Mouse (Mus musculus): ENCODE data around the gene Uchl1.

Gene Uchl1

GRCm38 (mm10) chr5:66675983-66676382 lies at the start of gene Uchl1:
Gene Uchl1 (plus strand): TSS chr5:66676091.
- DNase-seq = peak; percentile 95

- no peak for DNase-seq
Measured at GRCm38 (mm10) chr5:66627805-66628204, 48.1 kb upstream of the Uchl1 start.

DNA sequence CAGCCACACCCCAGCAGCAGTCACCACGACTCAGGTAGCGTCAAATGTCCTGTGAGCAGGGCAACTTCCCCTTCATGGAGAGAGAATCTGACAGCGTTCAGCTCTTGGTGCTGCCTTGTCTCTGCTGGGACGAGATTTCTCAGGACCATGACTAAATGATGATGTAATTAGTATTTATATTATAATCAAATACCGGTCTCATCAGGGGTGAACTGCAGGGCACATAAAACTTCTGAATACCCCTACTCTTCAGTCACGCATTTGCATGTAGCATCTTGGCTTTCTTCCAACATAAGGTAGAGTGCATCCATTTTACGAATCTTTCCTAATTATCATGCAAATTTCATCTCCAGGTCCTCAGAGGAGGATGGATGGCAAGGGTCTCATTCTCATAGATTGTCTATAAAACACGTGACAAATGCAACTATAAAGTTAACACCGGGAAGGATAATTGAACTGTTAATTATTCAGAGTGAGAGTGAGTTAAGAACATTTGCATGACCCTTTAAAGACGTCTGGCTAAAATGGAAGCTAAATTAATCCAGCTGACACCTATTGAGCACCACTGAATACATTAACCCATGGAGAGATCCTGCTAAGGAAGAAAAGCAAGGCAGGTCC lies 40.3 kb upstream of the Uchl1 start:
- DNase-seq = no peak

DNA sequence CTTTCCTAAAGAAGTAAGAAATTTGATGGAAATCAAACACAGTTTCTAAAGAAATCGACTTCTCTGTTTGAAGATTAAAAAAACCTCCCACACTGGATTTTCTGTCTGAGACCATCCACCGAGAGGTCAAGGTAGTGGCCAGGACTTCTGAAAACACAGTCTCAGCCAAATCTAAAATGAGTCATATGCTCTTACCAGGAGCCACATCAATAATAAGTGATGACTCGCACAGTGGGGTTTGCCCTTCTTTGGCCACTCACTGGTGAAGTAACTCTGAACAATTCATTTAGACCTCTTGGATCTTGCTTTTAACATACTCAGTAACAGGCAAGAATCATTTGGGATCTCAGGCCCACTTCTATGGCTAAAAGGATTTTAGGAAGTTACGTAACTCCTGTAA lies 33.7 kb upstream of the Uchl1 start:
- no peak for DNase-seq

- no peak for DNase-seq
Measured at GRCm38 (mm10) chr5:66643260-66643659, 32.6 kb upstream of the Uchl1 start.

DNA sequence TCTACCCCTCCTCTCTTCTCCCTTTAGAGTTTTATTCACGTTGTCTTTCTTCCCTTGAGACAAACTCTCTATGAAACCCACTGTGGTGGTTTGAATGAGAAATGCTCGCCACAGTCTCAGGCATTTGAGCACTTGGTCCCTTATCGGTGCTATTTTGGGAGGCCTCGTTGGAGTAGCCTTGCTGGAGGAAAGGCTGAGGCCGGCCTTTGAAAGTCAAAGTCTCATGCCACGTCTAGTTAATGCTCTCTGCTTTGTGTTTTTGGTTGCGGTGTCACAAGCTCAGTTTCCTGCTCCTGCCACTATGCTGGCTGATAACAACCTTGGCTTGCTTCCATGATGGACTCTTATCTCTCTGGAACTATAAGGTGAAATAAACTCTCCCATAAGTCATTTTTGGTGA lies 28.4 kb upstream of the Uchl1 start:
- DNase-seq = no peak

DNA sequence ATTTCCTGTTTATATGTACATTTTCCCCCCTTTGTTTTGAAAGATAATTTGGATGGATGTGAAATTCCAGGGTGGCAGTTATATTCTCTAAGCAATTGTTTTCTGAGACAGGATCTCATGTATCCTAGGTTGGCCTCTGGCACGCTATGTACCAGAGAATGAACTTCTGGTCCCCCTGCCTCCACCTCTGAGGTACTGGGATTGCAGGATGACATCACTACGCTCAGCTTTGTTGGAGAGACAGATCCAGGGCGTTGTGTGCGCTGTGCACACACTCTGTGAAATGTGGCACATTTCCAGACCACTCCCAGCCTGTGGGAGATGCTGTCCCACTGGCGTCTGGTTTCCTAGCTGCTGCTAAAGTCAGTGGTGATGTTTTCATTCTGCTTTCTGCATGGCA lies 21.7 kb upstream of the Uchl1 start:
- no peak for DNase-seq

- peak; percentile 66 for DNase-seq
Measured at GRCm38 (mm10) chr5:66675189-66675890, 551 bp upstream of the Uchl1 start.

DNA sequence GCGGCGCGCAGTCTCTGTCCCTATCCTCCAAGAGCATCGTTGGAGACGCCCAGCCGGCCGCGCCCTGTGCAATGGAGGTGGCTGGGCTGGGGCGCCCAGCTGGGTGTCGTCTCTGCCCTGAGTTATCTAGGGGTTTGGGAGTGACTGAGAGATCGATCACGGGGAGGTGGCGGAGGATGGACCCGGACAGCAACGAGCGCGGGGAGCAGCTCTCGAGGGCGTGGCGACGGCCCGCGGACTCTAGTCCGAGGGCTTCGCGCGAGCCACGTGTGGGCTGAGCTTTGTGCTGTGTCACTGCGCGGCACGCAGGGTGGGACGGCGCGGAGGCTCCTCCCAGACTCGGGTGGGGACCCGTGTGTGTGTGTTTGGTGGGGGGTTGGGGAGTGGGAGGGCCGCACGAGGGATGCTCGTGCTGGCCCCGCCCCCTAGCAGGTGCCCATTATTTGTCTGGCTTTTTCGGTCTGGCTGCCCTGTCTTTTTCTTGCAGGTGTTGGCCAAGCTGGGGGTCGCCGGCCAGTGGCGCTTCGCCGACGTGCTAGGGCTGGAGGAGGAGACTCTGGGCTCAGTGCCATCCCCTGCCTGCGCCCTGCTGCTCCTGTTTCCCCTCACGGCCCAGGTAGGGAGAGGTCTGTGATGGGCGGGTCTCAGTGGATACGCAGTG lies 696 bp downstream of the Uchl1 start:
- peak; percentile 80 for DNase-seq

DNA sequence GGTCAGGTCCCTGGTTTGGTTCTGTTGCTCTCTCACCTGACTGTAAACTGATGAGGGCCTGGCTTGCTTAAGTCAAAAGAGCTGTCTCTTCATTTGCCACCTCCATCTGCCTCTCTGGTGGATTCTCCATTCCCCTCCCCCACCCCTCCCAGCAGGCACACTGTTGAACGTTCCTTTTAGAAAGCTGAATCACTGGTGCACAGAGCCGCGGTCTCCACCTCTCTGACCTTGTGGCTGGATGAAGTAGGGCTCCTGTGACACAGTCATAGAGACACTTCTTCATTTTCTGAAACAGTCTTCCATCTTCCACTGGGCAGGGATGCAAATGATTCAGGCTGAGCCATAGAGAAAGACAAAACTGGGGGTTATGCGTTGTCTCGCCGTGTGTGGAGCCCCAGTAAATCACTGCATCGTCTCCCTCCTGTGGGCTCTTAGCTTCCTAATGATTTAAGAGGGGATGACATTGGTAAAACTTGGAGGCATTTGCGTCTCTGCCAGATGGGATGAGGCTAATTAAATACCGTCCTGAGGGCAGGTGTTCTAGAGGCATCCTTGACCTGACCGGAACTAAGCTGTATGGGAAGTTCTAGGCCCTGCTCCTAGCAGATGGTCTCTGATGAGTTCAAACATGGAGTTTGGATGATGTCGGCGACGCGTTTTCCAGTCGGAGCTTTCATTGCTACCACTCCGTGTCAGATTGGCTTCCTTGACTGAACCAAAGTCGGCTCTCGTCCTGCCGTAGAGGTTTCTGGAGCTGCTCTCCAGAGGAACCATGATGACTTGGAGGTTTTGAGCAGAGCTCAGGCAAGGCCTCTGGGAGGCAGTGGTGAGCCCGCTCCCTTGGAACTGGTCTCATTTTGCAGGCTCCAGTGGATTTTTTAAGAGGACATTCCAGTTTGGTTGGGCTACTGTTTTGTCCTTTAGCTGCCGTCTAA lies 1.8 kb downstream of the Uchl1 start:
- peak; percentile 60 for DNase-seq

- peak; percentile 87 for DNase-seq
Measured at GRCm38 (mm10) chr5:66679222-66679621, 3.3 kb downstream of the Uchl1 start.

DNA sequence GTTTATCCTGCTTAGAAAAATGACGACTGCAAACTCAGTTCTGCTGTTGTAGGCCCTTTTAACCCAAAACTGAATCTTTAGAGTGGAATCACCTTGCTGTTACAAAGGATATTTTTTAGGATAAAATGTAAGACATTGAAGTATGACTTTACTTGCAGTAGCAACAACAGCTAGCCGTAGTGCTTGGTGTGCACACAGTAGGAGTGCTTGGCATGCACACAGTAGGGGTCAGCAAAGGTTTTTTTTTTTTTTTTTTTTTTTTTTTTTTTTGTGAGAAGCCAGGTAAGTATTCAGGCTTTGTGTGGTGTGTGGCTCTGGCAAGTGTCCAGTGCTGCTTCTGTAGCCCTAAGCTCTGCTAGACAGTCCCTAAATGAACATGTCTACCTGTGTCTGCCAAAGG lies 10.0 kb downstream of the Uchl1 start:
- no peak for DNase-seq

GRCm38 (mm10) chr5:66686863-66687262 lies 11.0 kb downstream of the Uchl1 start:
- DNase-seq = no peak

- peak; percentile 59 for DNase-seq
Measured at GRCm38 (mm10) chr5:66687737-66688136, 11.8 kb downstream of the Uchl1 start.

GRCm38 (mm10) chr5:66688286-66688685 lies 12.4 kb downstream of the Uchl1 start:
- no peak for DNase-seq

DNA sequence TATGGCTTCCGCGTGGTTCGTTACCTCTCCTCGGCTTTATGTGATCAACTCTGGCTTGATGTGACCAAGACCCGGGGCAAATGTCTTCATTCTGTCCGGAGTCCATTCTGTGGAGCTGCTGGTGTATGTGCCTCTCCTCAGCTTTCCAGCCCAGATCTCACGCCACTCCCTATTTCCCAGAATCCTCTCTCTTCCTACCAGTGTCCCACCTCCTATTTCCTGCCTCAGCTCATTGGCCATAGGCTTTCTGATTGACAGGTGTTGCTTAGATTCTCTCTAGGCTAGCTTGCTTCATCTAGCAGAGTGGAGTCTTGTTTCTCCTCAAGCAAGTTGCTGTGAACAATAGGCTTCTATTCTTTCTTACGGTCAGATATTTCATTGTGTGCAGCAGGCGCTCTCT lies 13.9 kb downstream of the Uchl1 start:
- no peak for DNase-seq

DNA sequence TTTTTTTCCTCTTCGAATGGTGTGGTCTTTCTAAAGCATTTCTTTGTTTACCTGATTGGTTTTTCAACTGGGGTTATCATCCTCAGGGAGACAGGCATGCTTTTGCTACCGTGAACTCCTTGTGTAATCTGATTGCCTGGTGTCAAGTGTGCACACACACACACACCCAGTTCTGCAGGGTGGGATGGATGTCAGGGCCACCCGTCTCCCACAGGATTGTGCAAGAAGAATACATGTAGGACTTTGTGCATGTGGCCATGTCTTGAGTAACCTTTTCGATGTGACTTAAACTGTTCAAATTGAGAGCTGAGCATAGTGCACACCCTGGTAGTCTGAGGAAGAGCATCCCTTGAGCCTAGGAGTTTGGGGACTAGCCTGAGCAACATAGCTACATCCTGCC lies 17.3 kb downstream of the Uchl1 start:
- no peak for DNase-seq

- peak; percentile 58 for DNase-seq
Measured at GRCm38 (mm10) chr5:66697119-66697518, 21.2 kb downstream of the Uchl1 start.

DNA sequence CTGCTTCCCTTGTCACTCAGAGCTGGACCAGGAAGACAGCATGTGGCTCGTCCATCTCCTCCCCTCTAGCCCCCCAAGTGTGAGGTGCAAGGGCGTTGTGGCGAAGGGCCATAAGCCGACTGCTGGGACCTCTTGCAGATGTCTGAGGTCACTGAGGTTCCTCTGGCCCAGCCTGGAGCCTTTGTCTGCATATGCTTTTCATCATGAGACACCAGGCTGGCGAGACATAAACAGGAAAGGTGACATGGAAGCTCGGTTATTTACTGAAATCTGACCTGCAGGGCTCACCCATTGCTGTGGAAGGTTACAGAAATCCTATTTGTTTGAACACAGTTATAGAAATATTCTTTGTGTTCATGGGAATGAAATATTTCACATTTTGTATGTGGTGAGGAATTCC lies 24.0 kb downstream of the Uchl1 start:
- no peak for DNase-seq

- DNase-seq = no peak
Measured at GRCm38 (mm10) chr5:66701951-66702350, 26.1 kb downstream of the Uchl1 start.

- DNase-seq = no peak
Measured at GRCm38 (mm10) chr5:66703317-66704004, 27.6 kb downstream of the Uchl1 start.

GRCm38 (mm10) chr5:66707859-66708258 lies 32.0 kb downstream of the Uchl1 start:
- no peak for DNase-seq
